Mouse (Mus musculus) heart, postnatal 36 days (tissue): ENCODE results near the gene Cables2. TPM values are rescaled to one million over a fixed set of nuclear protein-coding genes. Genes with fewer than 3 reads are reported as not detected.

Experiments used
- DNase-seq, 2 experiments: peaks; one replicate each; pipeline ENCODE4 v3.0.0; 2021 to 2022
- intact Hi-C: fragments of 180-260 bp; cut with DNase I; formaldehyde crosslinking; loops from one replicate; pipeline ENCODE4 v1.15.1; 2025
- microRNA-seq, 2 experiments: library from miRNA; unstranded; fragments of <30 nt; microRNA quantifications; one replicate each; pipeline ENCODE4 v1.2.0; 2021; ENCODE audit warnings: borderline number of aligned reads in 2 of 2
- total RNA-seq, 2 experiments: library from RNA; stranded (reverse); gene quantifications; 2 replicates each; pipeline ENCODE4 v1.2.3; 2021

Cables2 gene
- total RNA-seq, 2 experiments from 2014 or later, result 11.2 to 13.5 TPM

GRCm38 (mm10) chr2:180214352-180214978 is 58.8 kb downstream of the Cables2 start:
- DNase-seq, result no peak
- intact Hi-C loops, result no loop called here

GRCm38 (mm10) chr2:180212255-180212654 is 61.0 kb downstream of the Cables2 start:
- intact Hi-C loops, result no loop called here
- DNase-seq, result no peak

- intact Hi-C loops, result loop anchor here (1.0 kb wide), 2 partner anchors 19 to 42 kb away; no protein-coding TSS in a partner anchor
- DNase-seq, result no peak
These were observed 64.3 kb downstream of the Cables2 start for GRCm38 (mm10) chr2:180208976-180209375.

Small RNAs within 50 kb of the gene (microRNA-seq; reads per million reads assigned to microRNA genes)
- 0 reads per million in 2 experiments for gene Mir3091

Other genes starting within 250 kb of the Cables2 start
- gene Lsm14b, start 248.5 kb downstream of the Cables2 start, total RNA-seq, result 10 to 100 TPM; 64.3 to 64.7 TPM
- gene Psma7, start 231.1 kb downstream of the Cables2 start, total RNA-seq, result 100 to 1,000 TPM; 166 to 176 TPM
- 1 to 10 TPM; 2.0 to 2.4 TPM for gene Ss18l1, start 231.0 kb downstream of the Cables2 start, total RNA-seq
- 10 to 100 TPM; 27.1 to 30.0 TPM for gene Mtg2, start 202.9 kb downstream of the Cables2 start, total RNA-seq
- gene Hrh3, start 169.0 kb downstream of the Cables2 start, total RNA-seq, result under 1 TPM in 1 of 2 experiments, not detected in 1; 0.19 TPM
- gene Osbpl2, start 154.2 kb downstream of the Cables2 start, total RNA-seq, result 10 to 100 TPM; 36.0 to 36.2 TPM
- gene Adrm1, start 102.0 kb downstream of the Cables2 start, total RNA-seq, result 10 to 100 TPM; 86.6 to 89.7 TPM
- 10 to 100 TPM; 70.7 to 76.3 TPM for gene Lama5, start 47.6 kb downstream of the Cables2 start, total RNA-seq
- gene Rps21, start 16.1 kb downstream of the Cables2 start, total RNA-seq, result 100 to 1,000 TPM; 500 to 574 TPM
- not detected for gene Rbbp8nl, start 16.4 kb upstream of the Cables2 start, total RNA-seq
- gene Gata5, start 61.2 kb upstream of the Cables2 start, total RNA-seq, result 1 to 10 TPM in 1 of 2 experiments, under 1 TPM in 1; 0.65 to 1.1 TPM
- under 1 TPM in 1 of 2 experiments, not detected in 1; 0.08 TPM for gene Slco4a1, start 182.7 kb upstream of the Cables2 start, total RNA-seq
- gene Ntsr1, start 226.5 kb upstream of the Cables2 start, total RNA-seq, result not detected